Mouse (Mus musculus): Measurements from ENCODE around the gene Serf1.
A peak's percentile ranks its signal among the peaks of the same experiment; 100 is the strongest.
"Not testable (repeated sequence)": the region's sequence is repeated elsewhere in the genome, so short reads cannot be mapped to it uniquely, and the experiment has no call there.

Serf1 gene

DNA sequence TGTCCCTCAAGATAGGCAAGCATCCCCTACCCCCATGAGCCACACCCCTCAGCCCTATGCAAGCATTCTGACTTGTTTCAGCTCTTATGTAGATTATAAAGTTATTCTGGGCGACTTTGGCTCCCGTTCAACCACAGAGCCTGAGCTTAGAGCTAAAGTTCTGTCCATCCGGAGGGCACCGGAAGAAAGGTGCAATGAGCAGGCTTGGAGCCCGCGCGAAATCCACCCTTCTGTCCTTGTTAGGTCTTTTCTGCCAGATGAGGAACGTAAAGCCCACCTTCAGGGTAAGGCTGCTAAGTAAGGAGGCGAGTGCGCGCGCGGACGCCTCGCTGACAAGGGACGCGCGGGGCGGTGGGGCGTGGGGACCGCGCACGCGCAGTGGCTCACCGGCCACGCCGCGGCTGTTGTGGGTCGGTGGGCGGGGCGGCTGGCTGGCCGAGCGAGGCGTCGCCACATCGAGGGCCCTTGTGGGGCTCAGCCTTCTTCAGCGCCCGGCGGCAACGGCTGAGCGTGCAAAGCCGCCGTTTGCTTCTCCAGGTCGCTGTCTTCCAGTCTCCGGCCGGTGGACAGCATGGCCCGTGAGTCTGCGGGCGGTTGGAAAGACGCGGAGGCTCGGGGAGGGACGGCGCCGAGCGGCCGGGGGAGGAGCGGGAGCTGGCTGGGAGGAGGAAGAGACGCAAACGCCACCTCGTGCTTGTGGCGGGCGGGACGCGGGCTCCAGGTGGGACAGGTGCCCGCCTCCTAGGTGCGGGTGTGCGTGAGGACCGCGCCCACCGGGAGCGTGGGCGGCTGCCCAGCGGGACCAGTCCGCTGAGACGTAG, at the start of gene Serf1:
Gene Serf1, plus strand, starts transcription at position 361 of the 821 bp plus-strand sequence.
- DNase-seq (ENCODE audit: low spot score) = peak; percentile 62

DNA sequence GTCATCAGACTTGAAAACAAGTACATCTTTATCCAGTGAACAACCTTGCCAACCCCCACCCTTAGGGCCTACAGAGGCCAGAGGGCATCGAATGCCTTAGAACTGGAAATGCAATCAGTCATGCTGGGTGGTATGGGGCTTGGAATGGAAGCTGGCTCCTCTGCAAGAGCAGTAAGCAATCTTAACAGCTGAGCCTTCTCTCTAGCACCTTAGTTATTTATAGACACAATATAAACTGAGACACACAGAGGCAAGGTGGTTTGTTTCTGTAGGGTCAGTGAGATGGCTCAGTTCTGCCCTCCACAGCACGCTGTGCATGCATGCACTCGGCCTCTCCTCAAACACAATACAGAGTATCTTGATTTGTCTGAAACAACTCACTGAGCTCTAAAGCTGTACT, 43.9 kb upstream of the Serf1 start:
- DNase-seq (ENCODE audit: low spot score) = no peak

DNA sequence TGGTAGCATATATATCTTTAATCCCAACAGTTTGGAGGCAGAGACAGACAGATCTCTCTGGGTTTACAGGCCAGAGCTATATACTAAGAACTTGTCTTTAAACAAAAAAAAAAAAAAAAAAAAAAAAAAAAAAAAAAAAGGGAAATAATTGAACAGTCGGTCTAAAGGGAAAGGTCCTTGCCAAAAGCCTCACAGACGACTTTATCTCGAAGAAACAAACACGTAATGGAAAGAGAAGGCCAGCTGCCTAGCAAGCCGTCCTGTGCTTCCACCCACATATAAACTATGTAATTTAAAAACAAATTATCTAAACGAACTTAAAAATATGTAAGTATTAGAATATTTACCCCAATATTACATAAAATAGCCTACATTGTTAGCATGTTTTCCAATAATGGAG, 40.0 kb upstream of the Serf1 start:
- DNase-seq (ENCODE audit: low spot score) = no peak

DNA sequence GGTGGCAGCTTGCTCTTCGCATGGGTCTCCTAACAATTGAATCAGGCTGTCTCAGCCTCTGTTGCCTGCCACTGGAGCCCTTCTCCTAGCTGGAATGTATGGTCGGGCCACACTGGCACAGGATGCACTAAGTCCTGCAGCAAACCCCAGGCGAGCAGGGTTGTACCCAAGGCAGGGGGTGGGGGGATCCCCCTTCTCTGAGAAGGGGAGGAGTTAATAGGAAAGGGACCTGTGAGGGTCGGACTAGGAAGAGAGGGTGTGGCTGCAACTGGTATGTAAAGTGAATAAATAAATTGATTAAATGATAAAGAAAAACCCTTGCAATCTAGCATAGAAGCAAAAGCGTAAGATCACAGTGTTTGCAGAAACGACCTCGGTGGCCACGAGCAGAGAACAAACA, 36.3 kb upstream of the Serf1 start:
- no peak for DNase-seq (ENCODE audit: low spot score)

DNA sequence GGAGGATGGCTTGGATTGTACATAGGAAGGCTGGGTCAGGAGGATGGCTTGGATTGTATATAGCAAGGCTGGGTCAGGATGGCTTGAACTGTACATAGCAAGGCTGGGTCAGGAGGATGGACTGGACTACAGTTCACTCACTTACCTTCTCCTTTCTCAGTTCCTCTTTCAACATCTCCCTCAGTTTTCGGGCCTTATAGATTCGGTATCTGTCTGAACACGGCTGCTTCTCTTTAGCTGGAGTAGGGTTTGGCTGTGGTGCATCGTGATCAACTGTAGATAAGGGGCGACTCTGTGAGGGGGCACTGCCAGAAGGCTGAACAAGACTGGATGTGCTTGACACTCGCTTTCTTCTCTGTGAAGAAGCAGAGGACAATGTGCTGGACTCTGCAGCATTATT, 9.0 kb upstream of the Serf1 start:
- no peak for DNase-seq (ENCODE audit: low spot score)

DNA sequence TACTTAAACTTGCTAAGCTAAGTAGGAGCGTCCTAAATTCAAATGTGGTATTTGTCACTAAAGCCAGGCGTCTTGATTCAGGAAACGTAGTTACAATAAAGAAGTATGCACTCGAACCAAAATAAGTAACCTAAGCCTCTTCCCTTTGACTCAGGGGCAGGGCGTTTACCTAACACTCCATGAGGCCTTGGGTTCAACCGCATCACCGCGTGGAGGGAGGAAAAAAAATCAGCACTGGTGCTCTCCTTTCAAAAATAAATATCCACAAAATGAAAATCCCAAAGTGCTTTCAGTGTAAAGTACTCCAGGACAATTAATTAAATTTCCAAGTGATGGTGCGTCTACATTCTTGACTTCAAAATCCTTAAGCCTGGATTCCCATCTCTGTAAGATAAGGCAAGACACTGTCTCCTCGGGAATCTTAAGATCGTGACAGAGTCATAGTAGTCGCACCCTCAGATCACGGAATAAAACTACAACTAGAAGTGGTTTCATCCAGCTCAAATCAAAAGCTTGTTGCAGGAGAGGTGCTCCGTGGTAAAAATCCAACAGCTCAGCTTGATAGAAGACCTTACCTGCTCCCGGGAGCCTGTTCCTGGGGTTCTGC, 4.7 kb upstream of the Serf1 start:
- no peak for DNase-seq (ENCODE audit: low spot score)

DNA sequence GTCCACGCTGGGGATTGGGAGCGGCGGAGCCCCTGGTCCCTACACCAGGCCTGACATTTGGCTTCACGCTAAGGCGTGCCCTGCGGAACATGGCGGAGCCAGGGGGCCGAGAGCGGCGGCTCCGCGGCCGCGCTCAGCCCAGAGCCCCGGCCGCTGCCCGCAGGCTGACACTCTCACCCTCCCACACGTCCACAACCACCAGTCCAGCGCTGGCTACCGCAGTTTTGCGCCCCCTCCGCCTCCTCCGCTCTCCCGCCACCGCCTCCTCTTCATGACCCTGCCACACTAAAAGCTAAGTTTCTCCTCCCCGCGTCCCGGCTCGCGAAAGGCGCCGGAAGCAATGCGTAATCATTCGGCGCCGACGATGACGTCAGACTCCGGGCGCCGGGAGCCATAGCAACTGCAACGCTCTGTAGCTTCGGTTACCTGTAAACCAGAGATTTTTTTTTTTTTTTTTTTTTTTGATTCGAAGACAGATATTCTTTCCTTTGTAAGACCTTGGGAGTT, 4.0 kb upstream of the Serf1 start, which contains the start of gene Bdp1:
Gene Bdp1, minus strand, starts transcription at position 323 of the 507 bp plus-strand sequence.
- peak; percentile 90 for DNase-seq (ENCODE audit: low spot score)

DNA sequence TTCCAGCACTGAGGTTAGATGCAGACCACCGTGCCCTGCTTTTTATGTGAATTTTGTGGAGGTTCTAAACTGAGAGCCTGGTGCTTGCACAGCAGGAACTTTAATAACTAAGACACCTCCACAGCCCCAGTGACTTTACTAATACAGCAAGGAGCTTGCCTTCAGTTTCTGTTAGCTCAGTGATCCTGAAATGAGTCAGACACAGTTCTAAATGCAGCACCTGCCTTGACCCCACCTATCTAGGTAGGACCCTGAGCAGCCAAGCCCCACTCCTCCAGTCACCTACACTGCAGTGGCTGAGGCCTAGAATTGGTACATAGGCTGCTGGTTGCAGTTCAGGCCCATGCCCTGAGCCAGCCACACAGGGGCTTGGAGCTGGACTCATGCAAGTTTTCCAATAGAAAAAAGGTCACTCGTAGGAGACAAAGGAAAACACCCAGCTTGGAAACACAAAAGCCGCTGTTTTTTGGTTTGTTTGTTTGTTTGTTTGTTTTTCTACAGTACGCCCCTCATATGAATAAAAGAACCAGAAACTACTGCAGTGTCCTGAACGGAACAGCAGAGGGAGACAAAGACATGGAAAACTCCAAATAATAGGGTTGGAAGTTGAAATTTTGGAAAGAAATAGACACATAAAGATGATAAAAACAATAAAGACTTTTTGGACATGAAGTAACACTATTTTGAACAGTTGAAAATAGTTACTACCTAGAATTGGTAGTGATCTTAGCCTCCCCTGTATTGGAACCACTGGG, 4.6 kb downstream of the Serf1 start:
- peak; percentile 50 for DNase-seq (ENCODE audit: low spot score)

DNA sequence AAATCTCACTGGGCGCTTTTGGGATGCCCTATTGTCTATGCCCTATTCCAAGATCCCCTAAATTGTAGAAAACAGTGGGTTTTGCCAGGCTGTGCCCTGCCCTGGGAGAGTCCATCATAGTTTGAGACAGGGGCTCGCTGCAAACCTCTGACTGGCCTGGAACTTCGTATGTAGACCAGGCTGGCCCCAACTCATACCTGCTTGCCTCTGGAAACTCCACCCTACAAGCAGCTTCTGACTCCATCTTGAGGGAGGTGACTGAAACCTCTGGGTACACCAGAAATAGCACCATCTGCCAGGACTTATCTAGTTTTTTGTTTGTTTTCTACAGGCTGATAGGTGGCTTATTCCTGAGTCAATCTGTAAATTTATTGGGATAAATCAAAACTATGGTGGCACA, 16.2 kb downstream of the Serf1 start:
- no peak for DNase-seq (ENCODE audit: low spot score)

DNA sequence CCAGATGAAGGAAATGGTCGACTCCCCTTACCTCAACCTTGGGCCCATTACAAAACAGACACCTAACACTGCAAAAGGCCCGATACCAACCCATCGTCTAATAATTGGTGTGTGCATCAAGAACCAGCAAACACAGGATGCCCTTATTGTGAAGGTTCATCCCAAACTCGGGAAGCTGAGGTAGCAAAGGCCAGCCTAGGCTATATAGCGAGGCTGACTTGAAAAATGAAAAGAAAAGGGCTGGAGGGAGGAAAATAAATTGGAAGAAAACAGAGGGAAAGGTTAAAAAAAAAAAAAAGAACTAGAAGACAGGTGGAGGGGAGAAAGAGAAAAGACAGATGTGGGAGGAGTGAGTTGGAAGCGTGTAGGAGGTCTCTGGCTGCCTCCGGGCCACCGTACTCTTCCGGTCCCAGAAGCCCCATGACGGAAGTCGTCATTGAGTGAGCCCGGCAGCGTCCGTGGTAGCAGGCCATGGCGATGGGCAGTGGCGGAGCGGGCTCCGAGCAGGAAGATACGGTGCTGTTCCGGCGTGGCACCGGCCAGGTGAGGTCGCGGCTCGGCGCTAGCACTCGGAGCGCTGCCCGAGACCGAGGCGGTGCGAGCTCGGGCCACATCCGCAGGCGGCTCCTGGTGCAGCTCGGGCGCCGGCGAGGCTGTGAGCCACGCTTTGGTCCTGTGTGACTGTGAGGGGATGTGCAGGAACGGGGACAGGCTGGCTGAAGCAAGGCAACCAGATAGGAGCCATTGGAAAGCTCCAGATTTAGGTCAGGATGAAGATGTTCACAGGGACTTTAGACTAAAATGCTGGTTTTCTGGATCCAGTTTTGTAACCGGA, 16.8 kb downstream of the Serf1 start, which contains the start of gene Smn1:
Gene Smn1, plus strand, starts transcription at position 430 of the 835 bp plus-strand sequence.
- peak; percentile 92 for DNase-seq (ENCODE audit: low spot score)

DNA sequence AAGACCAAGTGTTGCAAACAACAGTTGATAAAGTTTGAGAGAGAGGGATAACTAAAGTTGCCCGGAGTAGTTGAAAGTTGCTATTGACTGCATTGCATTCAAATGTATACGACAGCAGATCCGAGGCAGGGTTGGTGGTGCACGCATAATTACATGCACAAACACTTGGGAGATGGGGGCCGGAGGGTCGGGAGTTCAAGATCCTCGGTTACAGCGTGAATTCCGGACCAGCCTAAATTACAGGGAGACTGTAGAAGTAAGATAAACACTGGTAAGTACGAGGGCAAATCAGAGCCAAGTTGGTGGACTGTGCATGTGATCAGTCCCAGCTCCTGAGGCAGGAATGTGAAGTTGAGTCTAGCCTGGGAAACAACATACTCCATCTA, 17.4 kb downstream of the Serf1 start:
- no peak for DNase-seq (ENCODE audit: low spot score)

DNA sequence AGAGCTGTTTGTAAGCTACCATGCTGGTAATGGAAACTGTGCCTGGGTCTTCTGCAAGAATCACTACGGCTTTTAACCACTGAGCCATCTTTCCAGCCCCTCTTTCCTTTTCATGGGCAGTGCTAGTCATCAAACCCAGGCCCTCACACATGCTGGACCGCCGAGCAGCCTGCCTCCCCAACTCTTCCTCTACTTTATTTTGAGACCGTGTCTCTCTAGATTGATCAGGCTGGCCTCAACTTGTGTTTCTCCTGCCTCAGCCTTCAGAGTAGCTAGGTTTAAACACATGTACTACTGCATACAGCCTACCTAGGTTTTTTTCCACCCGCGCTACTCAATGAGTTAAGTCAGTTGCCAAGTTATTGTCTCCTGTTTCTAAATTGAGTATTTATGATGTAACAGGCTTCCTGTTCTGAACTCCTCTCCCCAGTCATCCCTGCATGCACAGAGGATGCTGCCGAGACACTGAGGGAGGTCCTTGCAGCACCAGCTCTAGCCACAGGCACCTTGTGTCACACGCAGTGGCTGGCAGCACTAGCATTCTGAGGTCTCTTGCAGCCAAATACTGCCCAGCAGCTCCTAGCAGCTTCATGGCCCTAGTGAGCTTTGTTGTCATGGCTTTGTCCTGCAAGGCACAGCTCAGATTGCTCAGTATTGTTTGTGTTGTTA, 34.0 kb downstream of the Serf1 start:
- DNase-seq (ENCODE audit: low spot score) = no peak

DNA sequence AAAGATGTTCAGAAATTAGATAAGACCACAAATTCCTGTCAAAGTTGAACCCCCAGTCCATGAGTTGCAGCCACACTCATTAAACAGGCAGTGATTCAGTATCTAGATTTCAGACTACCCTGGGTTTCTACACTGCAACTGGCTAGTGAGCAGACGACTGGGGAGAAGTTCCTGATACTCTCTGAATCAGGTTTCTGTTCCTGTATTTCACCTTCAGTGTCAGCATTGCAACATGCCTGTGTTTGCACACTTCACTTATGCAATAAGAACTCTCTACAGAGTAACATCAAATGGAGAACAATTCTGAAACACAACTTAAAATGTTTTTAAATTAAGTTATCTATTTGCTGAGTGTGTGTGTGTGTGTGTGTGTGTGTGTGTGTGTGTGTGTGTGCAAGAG, 44.8 kb downstream of the Serf1 start:
- DNase-seq (ENCODE audit: low spot score) = peak; percentile 5

DNA sequence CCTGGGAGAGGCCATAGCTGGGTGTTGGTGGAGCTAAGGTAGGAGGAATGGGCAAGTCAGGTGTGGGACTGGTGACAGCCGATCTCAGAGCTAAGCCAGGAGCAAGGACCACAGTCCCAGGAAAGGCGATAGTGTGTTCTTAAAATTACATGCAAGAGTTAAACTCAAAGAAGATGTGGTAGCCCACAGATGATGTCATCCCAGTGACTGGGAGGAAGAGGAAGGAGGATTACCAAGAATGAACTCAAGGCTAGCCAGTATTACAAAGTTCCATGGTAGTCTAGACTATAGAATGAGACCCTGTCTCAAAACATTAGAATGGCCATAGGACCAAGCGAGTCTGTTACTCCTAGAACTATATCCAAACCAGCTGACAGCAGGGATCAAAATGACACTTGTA, 48.8 kb downstream of the Serf1 start:
- no peak for DNase-seq (ENCODE audit: low spot score)

DNA sequence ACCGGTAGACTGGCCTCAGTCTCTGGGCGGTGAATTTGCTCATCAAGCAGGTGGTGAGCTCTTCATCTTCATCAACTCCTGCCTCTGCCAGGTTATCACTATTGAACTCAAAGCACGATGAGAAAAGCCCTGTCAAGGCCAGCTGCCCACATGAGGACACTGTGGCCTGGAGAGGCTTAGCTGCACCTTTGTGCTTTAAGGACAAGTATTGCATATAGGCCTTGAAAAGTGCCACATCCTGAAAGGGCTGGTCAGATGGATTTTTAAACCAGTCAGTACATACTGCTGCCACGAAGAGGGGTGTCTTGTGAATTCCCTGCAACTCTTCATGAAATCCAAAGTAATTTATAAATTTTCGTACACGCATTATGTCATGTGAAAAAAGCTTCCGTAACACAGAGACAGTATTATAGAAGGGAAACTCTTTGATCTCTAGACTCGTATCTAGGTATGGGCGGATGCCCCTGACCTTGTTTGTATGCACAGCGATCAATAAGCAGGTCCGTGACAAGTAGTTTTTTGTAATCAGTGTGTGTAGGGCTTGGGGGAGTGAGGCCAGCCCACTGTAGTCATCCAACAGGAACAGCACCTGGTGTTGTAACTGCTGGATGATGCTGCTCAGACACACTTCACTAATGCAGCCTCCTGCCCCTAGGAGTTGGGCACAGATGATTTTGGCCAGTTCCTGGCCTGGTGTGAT, 53.5 kb downstream of the Serf1 start:
- DNase-seq (ENCODE audit: low spot score) = not testable (repeated sequence)

DNA sequence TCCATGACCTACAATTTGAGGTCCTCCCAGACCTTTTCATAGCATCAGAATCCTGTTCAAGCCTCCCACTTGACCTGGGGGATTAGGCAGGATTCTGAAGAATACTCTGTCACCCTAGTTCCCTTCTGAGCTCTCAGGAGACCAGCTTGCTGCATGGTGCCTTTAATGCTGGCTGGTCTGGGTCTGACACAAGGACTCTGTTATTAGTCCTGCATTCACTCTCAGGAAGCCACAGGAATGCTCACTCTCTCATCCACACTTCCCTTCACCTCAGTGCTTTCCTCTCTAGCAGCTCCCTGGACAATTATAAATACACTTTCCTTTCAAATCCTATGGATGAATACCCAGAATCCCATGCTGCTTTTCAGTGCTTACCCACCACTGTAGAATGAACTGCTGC, 54.7 kb downstream of the Serf1 start:
- DNase-seq (ENCODE audit: low spot score) = not testable (repeated sequence)

Measured in adipocyte (in vitro differentiated cells).